Mouse (Mus musculus) brain, embryonic 14.5 days (tissue): ENCODE measurements around the gene Arhgap22. TPM values are rescaled to one million over a fixed set of nuclear protein-coding genes. Genes with fewer than 3 reads are reported as not detected.

Source experiments
- DNase-seq: peaks from one replicate; pipeline ENCODE4 v3.0.0-alpha.2; 2011; ENCODE audit warnings: low read depth
- CTCF ChIP-seq: fragments of 200-500 bp; IDR thresholded peaks from 2 replicates; pipeline ENCODE4 v1.5.1; 2012; ENCODE audit warnings: inconsistent platforms, mild to moderate bottlenecking, moderate library complexity, borderline replicate concordance; ENCODE audit not compliant: insufficient read depth, insufficient read length; ENCODE audit errors: extremely low read depth
- POLR2A ChIP-seq: fragments of 200-500 bp; IDR thresholded peaks from 2 replicates; pipeline ENCODE4 v1.6.1; 2012; ENCODE audit warnings: mild to moderate bottlenecking, inconsistent platforms, borderline replicate concordance; ENCODE audit not compliant: poor library complexity, insufficient read depth, insufficient read length, severe bottlenecking; ENCODE audit errors: extremely low read depth
- polyA plus RNA-seq: library from polyadenylated mRNA; depleted of rRNA; stranded (reverse); fragments of >200 nt; gene quantifications from 2 replicates; pipeline ENCODE4 v1.2.3, GENCODE M21; 2012

The Arhgap22 gene
- polyA plus RNA-seq, 1 experiment: 1.9 TPM

DNA sequence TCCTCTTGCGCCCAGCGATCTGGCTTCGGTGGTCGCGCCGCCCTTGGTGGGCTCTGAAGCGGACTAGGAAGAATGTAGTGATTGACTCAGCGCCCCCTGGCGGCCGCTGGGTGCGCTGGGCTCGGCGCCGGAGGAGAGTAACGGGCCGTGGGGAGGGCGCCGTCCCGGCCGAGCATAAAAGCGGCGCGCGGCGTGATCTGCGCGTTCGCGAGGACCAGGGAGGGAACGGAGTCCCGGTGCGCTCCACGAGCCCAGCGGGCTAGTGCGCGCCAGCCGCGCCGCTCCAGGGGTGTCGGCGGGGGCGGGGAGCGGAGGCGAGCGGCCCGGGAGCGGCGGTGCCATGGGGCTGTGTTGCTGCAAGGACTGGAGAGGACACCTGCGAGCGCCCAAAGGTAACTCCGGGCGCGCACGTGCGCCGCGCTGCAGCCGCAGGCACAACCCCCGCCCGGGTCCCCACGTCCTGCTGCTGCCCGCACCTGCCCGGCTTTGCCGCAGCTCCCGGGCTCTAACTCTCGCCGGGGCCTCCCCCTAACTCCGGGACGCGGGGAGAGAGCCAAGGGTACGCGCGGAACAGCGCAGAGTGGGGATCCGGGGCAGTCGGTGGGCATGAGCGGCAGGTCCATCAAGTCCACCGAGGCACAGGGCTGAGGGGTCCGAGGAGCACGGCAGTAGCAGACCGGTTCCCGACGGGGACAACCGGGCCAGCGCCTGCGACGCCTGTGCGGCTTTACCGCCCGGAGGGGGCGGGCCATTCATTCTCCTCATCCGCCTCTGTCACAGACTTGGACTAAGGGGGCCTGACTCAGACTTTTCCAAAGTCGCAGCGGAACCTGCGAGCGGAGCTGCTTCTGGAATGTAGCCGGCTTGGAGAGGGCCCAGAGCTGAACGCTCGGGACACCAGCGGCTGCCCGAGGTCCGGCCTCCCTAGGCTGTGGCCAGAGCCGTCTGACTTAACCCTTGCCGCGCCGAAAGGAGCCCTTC is 106.0 kb downstream of the Arhgap22 start:
- peak; percentile 79 for DNase-seq
- peak; percentile 86 for TF ChIP-seq CTCF
- TF ChIP-seq POLR2A: no peak

DNA sequence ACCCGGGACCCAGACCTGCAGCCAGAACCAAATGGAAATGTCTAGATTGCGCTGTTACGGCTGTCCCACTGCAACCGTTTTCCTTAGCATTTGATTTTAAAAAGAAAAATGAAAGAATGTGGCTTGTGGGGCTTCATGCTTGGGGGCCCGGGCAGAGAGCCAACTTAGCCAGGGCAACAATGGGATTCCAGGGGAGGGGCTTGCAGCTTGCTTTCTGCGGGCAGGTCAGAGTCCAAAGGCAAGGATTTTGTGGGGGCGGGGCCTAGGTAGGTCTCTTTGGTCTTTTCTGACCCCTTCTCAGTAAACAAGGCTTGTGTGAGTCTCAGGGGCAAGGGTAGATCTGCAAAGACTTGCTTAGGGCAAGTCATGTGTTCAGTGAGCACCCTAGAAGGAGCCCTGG is 107.0 kb downstream of the Arhgap22 start:
- TF ChIP-seq CTCF (no peak), POLR2A (no peak)
- no peak for DNase-seq

DNA sequence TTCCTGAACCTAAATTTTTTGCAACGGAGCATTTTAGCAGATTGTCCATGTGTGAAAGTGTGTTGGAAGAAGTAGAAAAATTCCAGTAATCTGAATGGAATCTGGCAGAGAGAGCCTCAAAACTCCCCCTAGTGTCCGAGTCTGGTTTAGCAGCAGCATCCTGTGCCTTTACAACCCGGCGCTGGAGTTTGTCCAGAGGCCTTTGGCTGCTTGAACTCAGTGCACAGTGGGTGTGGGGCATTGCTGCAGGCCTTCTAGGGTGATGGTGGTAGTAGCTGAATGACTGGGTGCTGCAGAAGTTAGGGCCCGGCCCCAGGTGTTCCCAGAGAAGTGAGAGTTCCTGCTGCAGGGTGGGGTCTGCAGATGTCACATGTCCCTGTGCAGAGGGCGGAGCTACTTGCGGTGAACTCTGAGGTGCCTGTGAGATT is 108.8 kb downstream of the Arhgap22 start:
- TF ChIP-seq CTCF: peak; percentile 76
- TF ChIP-seq POLR2A: no peak
- DNase-seq: peak; percentile 57

DNA sequence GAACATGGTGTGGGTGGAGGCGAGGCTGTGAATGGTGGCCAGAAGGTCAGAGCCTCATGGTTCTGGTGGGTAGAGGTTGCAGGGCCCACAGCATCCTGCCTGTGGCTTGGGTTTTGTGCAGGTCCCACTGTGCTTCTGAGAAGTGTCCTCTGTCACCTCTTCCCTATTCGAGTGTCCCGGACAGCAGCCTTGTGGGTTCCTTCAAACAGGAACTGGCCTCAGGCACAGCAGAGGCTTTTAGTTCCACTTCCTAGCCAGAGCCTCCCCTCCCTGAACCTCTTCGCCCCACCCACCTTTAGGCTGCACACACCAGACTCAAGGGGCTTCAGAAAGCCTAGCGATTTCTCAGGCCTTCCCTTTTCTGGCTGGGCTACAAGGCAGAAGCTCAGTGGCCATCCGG is 110.7 kb downstream of the Arhgap22 start:
- DNase-seq: no peak
- TF ChIP-seq CTCF (no peak), POLR2A (no peak)

DNA sequence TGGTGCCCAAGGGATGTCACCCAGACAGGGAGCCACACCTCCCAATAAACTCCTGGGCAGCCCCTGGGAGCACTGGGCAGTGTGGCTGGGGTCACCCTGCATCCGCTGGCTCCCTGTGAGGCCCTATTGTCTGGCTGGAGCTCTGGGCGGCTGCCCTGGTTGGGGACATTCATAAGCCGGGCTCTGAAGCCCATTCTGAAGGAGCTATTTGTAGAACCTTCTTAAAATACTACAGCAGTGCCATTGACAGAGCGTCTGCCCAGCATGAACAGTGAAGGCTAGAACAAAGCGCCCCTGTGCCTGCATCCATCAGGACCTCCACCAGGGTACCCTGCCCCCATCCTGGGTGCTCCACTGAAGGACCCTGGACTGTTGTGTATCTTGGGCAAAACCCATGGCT is 114.5 kb downstream of the Arhgap22 start:
- DNase-seq: no peak
- TF ChIP-seq CTCF (no peak), POLR2A (no peak)

DNA sequence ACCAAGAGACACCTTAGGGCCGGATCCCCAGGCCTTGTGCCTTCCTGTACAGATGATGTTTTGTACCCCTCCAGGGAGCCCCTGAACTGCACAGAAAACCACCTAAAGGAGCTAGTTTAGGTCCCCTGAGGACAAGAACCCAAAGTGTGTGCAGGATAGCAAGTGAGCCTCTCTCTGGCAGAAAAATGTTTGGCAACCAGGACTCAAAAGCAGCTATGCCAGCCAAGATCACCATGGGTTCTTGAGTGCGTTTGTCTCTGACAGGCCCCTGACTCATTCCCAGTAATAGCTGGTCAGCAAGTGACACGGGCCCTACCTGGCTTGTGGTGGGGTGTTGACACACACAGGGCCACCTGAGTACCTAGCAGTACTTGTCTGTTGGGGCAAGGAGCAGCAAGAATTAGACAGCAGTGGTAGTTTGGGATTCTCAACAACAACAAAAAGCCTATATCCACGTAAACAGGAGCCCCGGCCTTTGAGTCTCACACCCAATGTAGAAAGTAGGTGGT is 115.5 kb downstream of the Arhgap22 start:
- TF ChIP-seq POLR2A (no peak), CTCF (no peak)
- DNase-seq: no peak

DNA sequence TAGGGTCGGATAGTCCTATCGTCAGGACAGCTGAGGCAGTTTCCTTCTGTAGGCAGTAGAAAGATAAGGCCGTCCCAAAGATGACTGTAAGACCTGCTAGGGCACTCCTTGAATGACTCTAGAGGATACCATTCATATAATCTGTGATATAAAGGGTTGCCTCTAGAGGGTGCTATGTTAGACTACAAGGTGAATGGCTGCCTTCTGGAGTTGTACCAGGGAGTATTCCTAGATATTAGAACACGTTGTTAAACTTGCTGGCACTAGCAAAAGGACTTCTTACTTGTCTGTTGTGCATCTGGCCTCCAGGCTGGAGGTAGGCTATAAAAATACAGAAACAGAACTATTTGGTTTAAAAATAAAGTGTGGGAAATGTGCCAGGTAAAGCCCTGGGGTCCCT is 117.2 kb downstream of the Arhgap22 start:
- TF ChIP-seq POLR2A (no peak), CTCF (no peak)
- no peak for DNase-seq

DNA sequence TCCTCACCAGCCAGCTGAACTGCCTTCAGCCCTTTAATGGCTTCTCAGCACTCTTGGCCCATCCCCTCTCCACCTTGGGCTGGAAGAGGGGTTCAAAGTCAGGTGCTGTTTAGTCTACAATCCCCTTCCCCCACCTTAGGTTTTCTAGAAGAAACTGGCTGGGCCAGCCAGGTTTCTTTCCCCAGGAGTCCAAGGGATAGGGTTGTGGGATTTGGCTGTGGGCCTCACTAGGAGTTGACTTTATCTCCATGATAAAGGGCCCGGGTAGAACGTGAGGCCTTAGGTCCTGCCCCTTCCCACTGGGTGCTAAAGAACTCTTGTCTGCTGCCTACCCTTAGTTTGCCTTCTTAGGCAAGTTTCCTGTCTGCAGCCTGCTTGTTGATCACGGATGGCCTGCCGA is 117.8 kb downstream of the Arhgap22 start:
- TF ChIP-seq CTCF: no peak
- no peak for TF ChIP-seq POLR2A
- DNase-seq: no peak

- no peak for TF ChIP-seq POLR2A
- TF ChIP-seq CTCF: peak; percentile 58; the same call in 1 of the 2 replicates
- no peak for DNase-seq
Measured at GRCm38 (mm10) chr14:33333833-33334232, 120.0 kb downstream of the Arhgap22 start.

- DNase-seq: no peak
- no peak for TF ChIP-seq POLR2A
- no peak for TF ChIP-seq CTCF
Measured at GRCm38 (mm10) chr14:33334402-33334801, 120.6 kb downstream of the Arhgap22 start.

- TF ChIP-seq CTCF (no peak), POLR2A (no peak)
- DNase-seq: no peak
Measured at GRCm38 (mm10) chr14:33335733-33336132, 121.9 kb downstream of the Arhgap22 start.
